Mouse (Mus musculus) embryo, embryonic 9.5 days (tissue): ENCODE results near the gene Elp4.
A peak's percentile ranks its signal among the peaks of the same experiment; 100 is the strongest.

Source experiments
- DNase-seq: peaks from one replicate; pipeline ENCODE4 v3.0.0-alpha.2; 2017; ENCODE audit errors: extremely low spot score

The Elp4 gene

GRCm38 (mm10) chr2:105682634-105683351, 221.6 kb downstream of the Elp4 start:
- DNase-seq, result peak; percentile 42

GRCm38 (mm10) chr2:105682011-105682501, 222.3 kb downstream of the Elp4 start:
- peak; percentile 64 for DNase-seq

- peak; percentile 47 for DNase-seq
Measured at GRCm38 (mm10) chr2:105680999-105681710, 223.2 kb downstream of the Elp4 start.

GRCm38 (mm10) chr2:105680146-105680998, 224.0 kb downstream of the Elp4 start:
- peak; percentile 66 for DNase-seq

- peak; percentile 17 for DNase-seq
Measured at GRCm38 (mm10) chr2:105679331-105679730, 225.0 kb downstream of the Elp4 start.

- peak; percentile 39 for DNase-seq
Measured at GRCm38 (mm10) chr2:105678880-105679321, 225.5 kb downstream of the Elp4 start.

- no peak for DNase-seq
Measured at GRCm38 (mm10) chr2:105678306-105678705, 226.1 kb downstream of the Elp4 start.

- peak; percentile 37 for DNase-seq
Measured at GRCm38 (mm10) chr2:105677434-105678105, 226.8 kb downstream of the Elp4 start.

GRCm38 (mm10) chr2:105676909-105677433, 227.4 kb downstream of the Elp4 start:
- no peak for DNase-seq

- peak; percentile 81 for DNase-seq
Measured at GRCm38 (mm10) chr2:105676080-105676908, 228.1 kb downstream of the Elp4 start.

GRCm38 (mm10) chr2:105675730-105676079, 228.7 kb downstream of the Elp4 start:
- DNase-seq, result no peak

- DNase-seq, result peak; percentile 89
Measured at GRCm38 (mm10) chr2:105674875-105675729, 229.3 kb downstream of the Elp4 start.

- peak; percentile 59 for DNase-seq
Measured at GRCm38 (mm10) chr2:105674061-105674874, 230.1 kb downstream of the Elp4 start.

- peak; percentile 42 for DNase-seq
Measured at GRCm38 (mm10) chr2:105673631-105674060, 230.7 kb downstream of the Elp4 start.

GRCm38 (mm10) chr2:105673054-105673453, 231.3 kb downstream of the Elp4 start:
- DNase-seq, result no peak

- no peak for DNase-seq
Measured at GRCm38 (mm10) chr2:105672596-105672960, 231.8 kb downstream of the Elp4 start.

GRCm38 (mm10) chr2:105671798-105672595, 232.4 kb downstream of the Elp4 start:
- DNase-seq, result peak; percentile 60
